Mouse (Mus musculus) G1E (cell line): ENCODE results near the gene F10. TPM values are rescaled to one million over a fixed set of nuclear protein-coding genes. Genes with fewer than 3 reads are reported as not detected.
"Not testable (repeated sequence)": the region's sequence is repeated elsewhere in the genome, so short reads cannot be mapped to it uniquely, and the experiment has no call there.

Experiments used
- ATAC-seq: 2 replicates; pipeline ENCODE4 v1.8.0; 2016; ENCODE audit warnings: mild to moderate bottlenecking; ENCODE audit not compliant: insufficient number of reproducible peaks, poor library complexity, low FRiP score, severe bottlenecking; ENCODE audit errors: extremely low read depth
- DNase-seq: peaks from one replicate; pipeline ENCODE4 v3.0.0; 2012; ENCODE audit warnings: low spot score
- H3K27me3 ChIP-seq: 2 replicates; pipeline ENCODE4 v1.6.1; 2012; ENCODE audit warnings: mild to moderate bottlenecking, low read length, inconsistent platforms; ENCODE audit not compliant: insufficient read depth
- H3K36me3 ChIP-seq: replicated peaks from 2 replicates; pipeline ENCODE3; 2012; ENCODE audit warnings: mild to moderate bottlenecking, inconsistent platforms
- H3K4me1 ChIP-seq: 2 replicates; pipeline ENCODE4 v1.6.1; 2012; ENCODE audit warnings: low read depth, low read length, inconsistent platforms, mixed read lengths; ENCODE audit not compliant: insufficient read depth
- H3K4me3 ChIP-seq: 2 replicates; pipeline ENCODE4 v1.5.1; 2012; ENCODE audit warnings: low read depth, mild to moderate bottlenecking, inconsistent platforms, low read length, moderate library complexity, mixed read lengths
- H3K9me3 ChIP-seq: replicated peaks from 2 replicates; pipeline ENCODE4 v1.6.1; 2012; ENCODE audit warnings: inconsistent platforms
- CTCF ChIP-seq: IDR thresholded peaks from 2 replicates; pipeline ENCODE4 v1.5.1; 2012; ENCODE audit warnings: low read depth, low read length, inconsistent platforms, mixed read lengths
- GATA1 ChIP-seq: IDR thresholded peaks from 2 replicates; pipeline ENCODE4 v1.6.1; 2012; ENCODE audit warnings: borderline replicate concordance, low read length, inconsistent platforms, mixed read lengths
- GATA2 ChIP-seq: IDR thresholded peaks from 2 replicates; pipeline ENCODE4 v1.6.1; 2012; ENCODE audit warnings: low read depth, low read length, inconsistent platforms, borderline replicate concordance
- POLR2AphosphoS5 ChIP-seq: IDR thresholded peaks from 2 replicates; pipeline ENCODE4 v1.6.1; 2012; ENCODE audit warnings: low read depth, low read length, inconsistent platforms; ENCODE audit not compliant: insufficient replicate concordance
- TAL1 ChIP-seq: conservative IDR thresholded peaks from 2 replicates; pipeline ENCODE4 v1.6.1; 2012; ENCODE audit warnings: low read depth, low read length, inconsistent platforms, mixed read lengths
- polyA plus RNA-seq: library from polyadenylated mRNA; stranded (reverse); fragments of >175 nt; gene quantifications from 2 replicates; pipeline ENCODE4 v1.2.3, GENCODE M21; 2012
- total RNA-seq, 2 experiments: library from RNA; stranded (forward) in 1 of 2; stranded (reverse) in 1 of 2; fragments of 200-1000 nt in 1 of 2; fragments of >200 nt in 1 of 2; fragmentation: Nextera tagmentation in 1 of 2; gene quantifications; 2 replicates each; pipeline ENCODE4 v1.2.3; 2014 to 2017

Gene F10
- total and polyA plus RNA-seq, 3 experiments, result 0.33 TPM; not detected in 2

DNA sequence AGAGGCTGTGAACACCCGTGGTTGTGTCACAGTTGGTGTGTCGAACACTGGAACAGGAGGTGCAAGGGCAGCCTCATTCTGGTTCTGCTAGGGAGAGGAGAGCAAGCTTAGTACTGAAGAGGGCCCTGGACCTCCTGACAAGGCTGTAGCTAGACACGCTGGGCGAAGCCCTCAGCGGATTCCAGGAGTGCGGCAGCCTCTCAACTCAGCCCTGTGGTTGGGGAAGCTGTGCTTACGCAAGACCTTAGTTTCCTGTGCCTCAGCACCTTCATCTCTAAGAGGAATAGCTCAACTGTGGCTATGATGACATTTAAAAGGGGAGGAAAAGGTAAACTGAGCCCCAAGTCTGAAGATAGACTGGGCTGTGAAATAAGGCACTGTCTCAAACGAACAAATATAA, 37.9 kb downstream of the F10 start:
- Histone ChIP-seq H3K27me3 (no peaks in the 10 kb centered on the region), H3K4me1 (no peaks in the 10 kb centered on the region), H3K4me3 (no peak overlapping the region), H3K36me3 (peaks cover 75% of the 10 kb centered on the region), H3K9me3 (no peaks in the 10 kb centered on the region)
- DNase-seq (no peak), ATAC-seq (no peak)
- no peak for TF ChIP-seq GATA1
- TF ChIP-seq GATA2, result no peak
- TF ChIP-seq TAL1, result no peak
- no peak for TF ChIP-seq POLR2AphosphoS5

DNA sequence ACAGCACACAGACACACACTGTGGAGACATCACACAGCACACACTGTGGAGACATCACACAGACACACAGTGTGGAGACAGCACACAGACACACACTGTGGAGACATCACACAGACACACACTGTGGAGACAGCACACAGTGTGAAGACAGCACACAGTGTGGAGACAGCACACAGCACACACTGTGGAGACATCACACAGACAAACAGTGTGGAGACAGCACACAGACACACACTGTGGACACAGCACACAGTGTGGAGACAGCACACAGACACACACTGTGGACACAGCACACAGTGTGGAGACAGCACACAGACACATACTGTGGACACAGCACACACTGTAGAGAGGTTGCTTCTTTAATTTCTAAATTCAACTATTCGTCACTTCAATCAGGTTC, 38.5 kb downstream of the F10 start:
- peak; percentile 54; the same call in 1 of the 2 replicates for TF ChIP-seq POLR2AphosphoS5
- H3K27me3 ChIP-seq, H3K4me3 ChIP-seq, ATAC-seq, H3K4me1 ChIP-seq, DNase-seq, H3K9me3 ChIP-seq: not testable (repeated sequence)
- peaks cover 80% of the 10 kb centered on the region for H3K36me3 ChIP-seq

DNA sequence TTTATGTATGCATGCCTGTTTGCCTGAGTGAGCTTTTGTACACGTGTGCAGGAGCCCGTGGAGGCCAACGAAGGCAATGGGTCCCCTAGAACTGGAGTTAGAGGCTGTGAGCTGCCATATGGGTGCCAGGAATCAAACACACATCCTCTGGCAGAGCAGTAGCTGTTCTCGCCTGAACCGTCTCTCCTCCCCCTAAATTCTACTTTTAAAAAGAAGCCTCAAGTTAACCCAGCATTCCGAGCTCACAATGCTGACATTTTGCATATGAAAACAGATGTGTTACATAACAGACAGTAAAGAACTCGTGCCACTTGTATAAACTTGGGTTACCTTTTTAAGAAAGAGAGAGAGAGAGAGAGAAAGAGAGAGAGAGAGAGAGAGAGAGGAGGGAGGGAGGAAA, 40.4 kb downstream of the F10 start:
- Histone ChIP-seq H3K27me3 (no peaks in the 10 kb centered on the region), H3K4me3 (no peak overlapping the region), H3K9me3 (no peaks in the 10 kb centered on the region), H3K4me1 (no peaks in the 10 kb centered on the region), H3K36me3 (peaks cover 100% of the 10 kb centered on the region)
- no peak for ATAC-seq
- DNase-seq, result no peak
- TF ChIP-seq TAL1 (no peak), GATA2 (no peak)

DNA sequence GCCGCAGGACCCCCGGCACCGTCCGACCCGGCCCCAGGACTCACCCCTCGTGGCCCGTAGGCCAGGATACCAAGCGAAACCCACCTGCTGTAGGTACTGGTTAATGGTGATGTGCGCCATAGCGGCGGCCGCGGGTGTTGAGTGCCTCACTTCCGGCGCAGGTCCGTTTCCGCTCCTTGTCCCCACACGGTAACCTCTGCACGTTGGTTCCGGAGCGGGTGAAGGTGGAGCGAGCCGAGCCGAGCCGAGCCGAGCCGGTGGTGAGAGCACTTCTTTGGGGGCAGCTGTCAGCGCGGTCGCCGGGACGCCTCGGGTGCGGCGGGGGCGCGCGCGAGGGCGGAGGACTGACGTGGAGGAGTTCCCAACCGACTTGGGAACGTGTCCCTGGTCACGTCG, 67.6 kb downstream of the F10 start:
- peak; percentile 67 for DNase-seq
- TF ChIP-seq TAL1 (no peak), GATA2 (no peak), CTCF (no peak), POLR2AphosphoS5 (no peak; the same call in 1 of the 2 replicates), GATA1 (no peak)
- Histone ChIP-seq H3K4me3 (peak overlapping the region; percentile 100), H3K9me3 (no peaks in the 10 kb centered on the region), H3K27me3 (no peaks in the 10 kb centered on the region), H3K4me1 (peaks cover 53% of the 10 kb centered on the region), H3K36me3 (peaks cover 58% of the 10 kb centered on the region)
- peak; percentile 63 for ATAC-seq

GRCm38 (mm10) chr8:13105087-13105881, 68.2 kb downstream of the F10 start, which contains the start of the genes Pcid2 and Cul4a:
Pcid2 (minus strand) TSS chr8:13105459.
Cul4a (plus strand) TSS chr8:13105621.
- peak; percentile 78 for ATAC-seq
- no peaks in the 10 kb centered on the region for H3K27me3 ChIP-seq
- H3K4me3 ChIP-seq, result peak within 1 kb of the TSS; percentile 100
- no peaks in the 10 kb centered on the region for H3K9me3 ChIP-seq
- H3K36me3 ChIP-seq, result peaks cover 54% of the 10 kb centered on the region
- peaks cover 57% of the 10 kb centered on the region for H3K4me1 ChIP-seq
- TF ChIP-seq GATA2, result no peak
- peak; percentile 82 for TF ChIP-seq POLR2AphosphoS5
- TF ChIP-seq TAL1, result no peak
- no peak for TF ChIP-seq CTCF
- no peak for TF ChIP-seq GATA1
- peak; percentile 92 for DNase-seq

DNA sequence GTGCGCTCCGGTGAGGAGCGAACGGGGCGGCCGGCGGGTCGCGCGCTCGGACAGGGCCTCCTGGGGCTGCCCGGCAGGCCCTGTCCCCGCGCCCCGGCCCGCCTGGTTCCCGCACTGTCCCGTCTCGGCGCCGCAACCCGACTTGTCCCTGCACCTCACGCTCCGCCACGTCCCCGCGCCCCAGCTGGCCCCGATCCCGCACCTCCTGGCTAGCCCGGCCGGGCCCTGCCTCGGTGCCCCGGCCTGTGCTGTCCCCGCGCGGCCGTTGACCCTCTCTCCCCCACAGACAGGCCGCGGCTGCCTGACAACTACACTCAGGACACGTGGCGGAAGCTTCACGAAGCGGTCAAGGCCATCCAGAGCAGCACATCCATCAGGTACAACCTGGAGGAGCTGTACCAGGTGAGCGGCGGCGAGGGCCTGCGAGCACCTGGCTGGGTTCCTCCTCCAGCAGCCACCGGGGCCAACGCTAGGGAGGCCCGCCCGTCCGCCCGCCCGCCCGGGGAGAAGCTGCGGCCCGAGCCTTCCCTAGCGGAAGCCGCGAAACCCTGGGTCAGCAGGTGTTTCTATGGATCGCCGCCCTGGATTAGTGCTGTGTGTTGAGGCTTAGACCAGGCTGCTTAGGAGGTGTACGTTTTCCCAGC, 68.9 kb downstream of the F10 start:
- no peak for DNase-seq
- no peaks in the 10 kb centered on the region for H3K9me3 ChIP-seq
- peak overlapping the region; percentile 100 for H3K4me3 ChIP-seq
- TF ChIP-seq CTCF, result no peak
- TF ChIP-seq GATA2, result no peak
- no peak for TF ChIP-seq TAL1
- TF ChIP-seq POLR2AphosphoS5, result no peak
- no peak for TF ChIP-seq GATA1
- H3K36me3 ChIP-seq, result peaks cover 53% of the 10 kb centered on the region
- peaks cover 59% of the 10 kb centered on the region for H3K4me1 ChIP-seq
- H3K27me3 ChIP-seq, result no peaks in the 10 kb centered on the region
- no peak for ATAC-seq

Other genes starting within 250 kb of the F10 start
- not detected in 2 replicates for gene Mcf2l, start 163.5 kb upstream of the F10 start, total RNA-seq (2014; fragmentation: Nextera tagmentation)
- 0.49 TPM in 1 of 2 replicates, not detected in the other for gene Mcf2l, start 163.5 kb upstream of the F10 start, total RNA-seq (2017)
- gene Mcf2l, start 163.5 kb upstream of the F10 start, polyA plus RNA-seq, result 0.01 TPM in 1 of 2 replicates, not detected in the other
- not detected in 2 replicates for gene F7, start 11.3 kb upstream of the F10 start, total RNA-seq (2014; fragmentation: Nextera tagmentation)
- 0.05 TPM in 1 of 2 replicates, not detected in the other for gene F7, start 11.3 kb upstream of the F10 start, total RNA-seq (2017)
- gene F7, start 11.3 kb upstream of the F10 start, polyA plus RNA-seq, result 0.04 TPM in 1 of 2 replicates, not detected in the other
- gene Proz, start 23.6 kb downstream of the F10 start, total RNA-seq (2014; fragmentation: Nextera tagmentation), result not detected in 2 replicates
- 0.05 and 0.12 TPM in 2 replicates for gene Proz, start 23.6 kb downstream of the F10 start, total RNA-seq (2017)
- gene Proz, start 23.6 kb downstream of the F10 start, polyA plus RNA-seq, result not detected in 2 replicates
- gene Pcid2, start 68.2 kb downstream of the F10 start, total RNA-seq (2014; fragmentation: Nextera tagmentation), result 21.6 and 26.3 TPM in 2 replicates
- gene Pcid2, start 68.2 kb downstream of the F10 start, total RNA-seq (2017), result 19.6 and 22.2 TPM in 2 replicates
- 9.8 and 11.6 TPM in 2 replicates for gene Pcid2, start 68.2 kb downstream of the F10 start, polyA plus RNA-seq
- gene Cul4a, start 68.3 kb downstream of the F10 start, total RNA-seq (2014; fragmentation: Nextera tagmentation), result 122 and 167 TPM in 2 replicates
- gene Cul4a, start 68.3 kb downstream of the F10 start, total RNA-seq (2017), result 113 and 115 TPM in 2 replicates
- gene Cul4a, start 68.3 kb downstream of the F10 start, polyA plus RNA-seq, result 43.4 and 54.1 TPM in 2 replicates
- gene Lamp1, start 121.9 kb downstream of the F10 start, total RNA-seq (2014; fragmentation: Nextera tagmentation), result 206 and 208 TPM in 2 replicates
- 458 and 554 TPM in 2 replicates for gene Lamp1, start 121.9 kb downstream of the F10 start, total RNA-seq (2017)
- gene Lamp1, start 121.9 kb downstream of the F10 start, polyA plus RNA-seq, result 150 and 233 TPM in 2 replicates
- gene Grtp1, start 163.3 kb downstream of the F10 start, total RNA-seq (2014; fragmentation: Nextera tagmentation), result 11.5 and 17.4 TPM in 2 replicates
- 5.7 and 7.4 TPM in 2 replicates for gene Grtp1, start 163.3 kb downstream of the F10 start, total RNA-seq (2017)
- 10.7 and 12.0 TPM in 2 replicates for gene Grtp1, start 163.3 kb downstream of the F10 start, polyA plus RNA-seq
- not detected in 2 replicates for gene Adprhl1, start 216.9 kb downstream of the F10 start, total RNA-seq (2014; fragmentation: Nextera tagmentation)
- 0.06 and 0.22 TPM in 2 replicates for gene Adprhl1, start 216.9 kb downstream of the F10 start, total RNA-seq (2017)
- gene Adprhl1, start 216.9 kb downstream of the F10 start, polyA plus RNA-seq, result not detected in 2 replicates